Mouse (Mus musculus) heart, postnatal 0 days (tissue): Measurements from ENCODE around the gene Olfr1511.

Experiments
- CTCF ChIP-seq: IDR thresholded peaks from 2 replicates; pipeline ENCODE4 v1.5.1; 2016; ENCODE audit warnings: antibody characterized with exemption, control low read depth, low read depth
- EP300 ChIP-seq: IDR thresholded peaks from 2 replicates; pipeline ENCODE4 v1.6.1; 2016; ENCODE audit warnings: antibody characterized with exemption, low read depth

- TF ChIP-seq CTCF (no peak), EP300 (no peak)
Observed at GRCm38 (mm10) chr14:52368741-52369140, 28.4 kb downstream of the Olfr1511 start.
